Mouse (Mus musculus): Measurements from ENCODE around the gene Pdlim4.

- TF ChIP-seq ZNF384 (IDR thresholded peaks at IDR 0.05; ENCODE audit: low read depth, low read length) (no peak), CHD2 (IDR thresholded peaks at IDR 0.05; ENCODE audit: low read depth, low read length) (no peak), ZC3H11A (IDR thresholded peaks at IDR 0.05; ENCODE audit: borderline replicate concordance, low read depth, low read length) (no peak), HCFC1 (IDR thresholded peaks at IDR 0.05; ENCODE audit: borderline replicate concordance, insufficient read depth, low read length) (no peak), MAFK (IDR thresholded peaks at IDR 0.05; ENCODE audit: insufficient read depth, low read depth, low read length) (no peak)
Measured at GRCm38 (mm10) chr11:54065915-54066178, 3.0 kb downstream of the Pdlim4 start.
